Mouse (Mus musculus): ENCODE measurements around the gene Pex10. TPM values are rescaled to one million over a fixed set of nuclear protein-coding genes. Genes with fewer than 3 reads are reported as not detected.

Gene Pex10
- polyA plus RNA-seq, 1 experiment from 2014 or later = 23.3 TPM

- Histone ChIP-seq H3K4me3 (no peak overlapping the region), H3K9me3 (no peaks in the 10 kb centered on the region), H3K4me1 (peaks cover 4% of the 10 kb centered on the region; the same call in 1 of the 2 replicates), H3K4me2 (replicated peaks) (no peak overlapping the region), H3K9ac (no peak overlapping the region), H3K27me3 (peaks cover 61% of the 10 kb centered on the region), H3K27ac (no peak overlapping the region), H3K36me3 (no peaks in the 10 kb centered on the region)
- no peak for ATAC-seq (ENCODE audit: insufficient number of reproducible peaks, insufficient read depth, low FRiP score, low TSS enrichment)
- WGBS = 24% methylated on average over 7 of the region's 7 CpGs
Measured at GRCm38 (mm10) chr4:155034202-155034601, 32.6 kb upstream of the Pex10 start.

GRCm38 (mm10) chr4:155034787-155035186 lies 32.0 kb upstream of the Pex10 start:
- WGBS = 67% methylated on average over 13 of the region's 13 CpGs

GRCm38 (mm10) chr4:155040197-155040596 lies 26.6 kb upstream of the Pex10 start:
- Histone ChIP-seq H3K4me2 (replicated peaks) (no peak overlapping the region), H3K27me3 (peaks cover 73% of the 10 kb centered on the region), H3K9me3 (no peaks in the 10 kb centered on the region), H3K27ac (no peak overlapping the region), H3K9ac (no peak overlapping the region), H3K4me1 (peaks cover 9% of the 10 kb centered on the region), H3K4me3 (no peak overlapping the region), H3K36me3 (no peaks in the 10 kb centered on the region)
- ATAC-seq (ENCODE audit: insufficient number of reproducible peaks, insufficient read depth, low FRiP score, low TSS enrichment) = no peak
- WGBS = 23% methylated on average over 9 of the region's 9 CpGs

More at GRCm38 (mm10) chr4:155034787-155035186, 32.0 kb upstream of the Pex10 start:
- Histone ChIP-seq H3K4me1 (peaks cover 4% of the 10 kb centered on the region; the same call in 1 of the 2 replicates), H3K27me3 (peaks cover 65% of the 10 kb centered on the region), H3K9me3 (no peaks in the 10 kb centered on the region), H3K4me2 (replicated peaks) (no peak overlapping the region), H3K36me3 (no peaks in the 10 kb centered on the region), H3K4me3 (no peak overlapping the region), H3K27ac (no peak overlapping the region), H3K9ac (no peak overlapping the region)
- no peak for ATAC-seq (ENCODE audit: insufficient number of reproducible peaks, insufficient read depth, low FRiP score, low TSS enrichment)

GRCm38 (mm10) chr4:155040696-155041095 lies 26.1 kb upstream of the Pex10 start:
- no peaks in the 10 kb centered on the region for H3K36me3 ChIP-seq
- H3K4me2 ChIP-seq (replicated peaks) = no peak overlapping the region
- H3K4me1 ChIP-seq = peaks cover 9% of the 10 kb centered on the region
- no peak overlapping the region for H3K27ac ChIP-seq
- no peaks in the 10 kb centered on the region for H3K9me3 ChIP-seq
- ATAC-seq (ENCODE audit: insufficient number of reproducible peaks, insufficient read depth, low FRiP score, low TSS enrichment) = no peak
- H3K9ac ChIP-seq = no peak overlapping the region
- WGBS = 59% methylated on average over 6 of the region's 6 CpGs
- H3K27me3 ChIP-seq = peaks cover 73% of the 10 kb centered on the region
- H3K4me3 ChIP-seq = no peak overlapping the region

- peaks cover 9% of the 10 kb centered on the region for H3K4me1 ChIP-seq
- peaks cover 79% of the 10 kb centered on the region for H3K27me3 ChIP-seq
- WGBS = 1% methylated on average over 65 of the region's 65 CpGs
- no peaks in the 10 kb centered on the region for H3K9me3 ChIP-seq
- H3K4me3 ChIP-seq = peak overlapping the region; percentile 49
- no peaks in the 10 kb centered on the region for H3K36me3 ChIP-seq
- no peak overlapping the region for H3K27ac ChIP-seq
- ATAC-seq (ENCODE audit: insufficient number of reproducible peaks, insufficient read depth, low FRiP score, low TSS enrichment) = no peak
- H3K4me2 ChIP-seq (replicated peaks) = peak overlapping the region; percentile 85
- H3K9ac ChIP-seq = peak overlapping the region; percentile 40
Measured at GRCm38 (mm10) chr4:155042606-155043288, 24.1 kb upstream of the Pex10 start.

GRCm38 (mm10) chr4:155043289-155043625 lies 23.6 kb upstream of the Pex10 start:
- no peaks in the 10 kb centered on the region for H3K36me3 ChIP-seq
- no peak for ATAC-seq (ENCODE audit: insufficient number of reproducible peaks, insufficient read depth, low FRiP score, low TSS enrichment)
- H3K9me3 ChIP-seq = no peaks in the 10 kb centered on the region
- peaks cover 77% of the 10 kb centered on the region for H3K27me3 ChIP-seq
- WGBS = 2% methylated on average over 25 of the region's 25 CpGs
- H3K27ac ChIP-seq = no peak overlapping the region
- peak overlapping the region; percentile 85 for H3K4me2 ChIP-seq (replicated peaks)
- H3K4me3 ChIP-seq = peak overlapping the region; percentile 49
- peaks cover 9% of the 10 kb centered on the region for H3K4me1 ChIP-seq
- H3K9ac ChIP-seq = peak overlapping the region; percentile 40

- Histone ChIP-seq H3K4me3 (no peak overlapping the region), H3K27ac (no peak overlapping the region), H3K36me3 (no peaks in the 10 kb centered on the region), H3K27me3 (peaks cover 54% of the 10 kb centered on the region), H3K4me1 (peaks cover 9% of the 10 kb centered on the region), H3K4me2 (replicated peaks) (no peak overlapping the region), H3K9ac (no peak overlapping the region), H3K9me3 (no peaks in the 10 kb centered on the region)
- no peak for ATAC-seq (ENCODE audit: insufficient number of reproducible peaks, insufficient read depth, low FRiP score, low TSS enrichment)
- 73% methylated on average over 14 of the region's 14 CpGs for WGBS
Measured at GRCm38 (mm10) chr4:155046636-155047035, 20.2 kb upstream of the Pex10 start.

GRCm38 (mm10) chr4:155050116-155050515 lies 16.7 kb upstream of the Pex10 start:
- Histone ChIP-seq H3K36me3 (no peaks in the 10 kb centered on the region), H3K4me1 (0 out of 2 replicates have a peak, but pooled peaks cover 4% of the 10 kb centered on the region), H3K27me3 (peaks cover 22% of the 10 kb centered on the region), H3K27ac (no peak overlapping the region), H3K4me3 (no peak overlapping the region), H3K9ac (no peak overlapping the region), H3K4me2 (replicated peaks) (no peak overlapping the region), H3K9me3 (no peaks in the 10 kb centered on the region)
- 80% methylated on average over 7 of the region's 7 CpGs for WGBS
- ATAC-seq (ENCODE audit: insufficient number of reproducible peaks, insufficient read depth, low FRiP score, low TSS enrichment) = no peak

- H3K4me3 ChIP-seq = no peak within 1 kb of the TSS
- no peak within 1 kb of the TSS for H3K9ac ChIP-seq
- H3K27me3 ChIP-seq = peaks cover 11% of the 10 kb centered on the region
- no peaks in the 10 kb centered on the region for H3K36me3 ChIP-seq
- H3K4me2 ChIP-seq (replicated peaks) = no peak within 1 kb of the TSS
- H3K4me1 ChIP-seq = 0 out of 2 replicates have a peak, but pooled peaks cover 18% of the 10 kb centered on the region
- ATAC-seq (ENCODE audit: insufficient number of reproducible peaks, insufficient read depth, low FRiP score, low TSS enrichment) = peak; percentile 19; the same call in 1 of the 2 replicates
- 56% methylated on average over 10 of the region's 10 CpGs for WGBS
- H3K27ac ChIP-seq = peak within 1 kb of the TSS; percentile 51; the same call in 1 of the 2 replicates
- no peaks in the 10 kb centered on the region for H3K9me3 ChIP-seq
Measured at GRCm38 (mm10) chr4:155056724-155057123, 10.1 kb upstream of the Pex10 start, which contains the start of gene Plch2. Gene Plch2, minus strand, starts transcription at chr4:155056784.

GRCm38 (mm10) chr4:155058325-155058724 lies 8.5 kb upstream of the Pex10 start:
- Histone ChIP-seq H3K4me1 (0 out of 2 replicates have a peak, but pooled peaks cover 21% of the 10 kb centered on the region), H3K9me3 (no peaks in the 10 kb centered on the region), H3K27ac (0 out of 2 replicates have a peak overlapping the region, but pooled peaks have one; percentile 51), H3K4me3 (no peak overlapping the region), H3K36me3 (no peaks in the 10 kb centered on the region), H3K9ac (no peak overlapping the region), H3K27me3 (peaks cover 11% of the 10 kb centered on the region), H3K4me2 (replicated peaks) (no peak overlapping the region)
- 28% methylated on average over 10 of the region's 10 CpGs for WGBS
- ATAC-seq (ENCODE audit: insufficient number of reproducible peaks, insufficient read depth, low FRiP score, low TSS enrichment) = no peak

- no peak for ATAC-seq (ENCODE audit: insufficient number of reproducible peaks, insufficient read depth, low FRiP score, low TSS enrichment)
- Histone ChIP-seq H3K9ac (no peak overlapping the region), H3K4me1 (peaks cover 19% of the 10 kb centered on the region), H3K4me2 (replicated peaks) (no peak overlapping the region), H3K27ac (peak overlapping the region; percentile 58), H3K9me3 (no peaks in the 10 kb centered on the region), H3K4me3 (no peak overlapping the region), H3K36me3 (peaks cover 6% of the 10 kb centered on the region), H3K27me3 (no peaks in the 10 kb centered on the region)
- WGBS = 25% methylated on average over 3 of the region's 3 CpGs
Measured at GRCm38 (mm10) chr4:155063895-155064294, 2.9 kb upstream of the Pex10 start.

GRCm38 (mm10) chr4:155064474-155064873 lies 2.3 kb upstream of the Pex10 start:
- no peaks in the 10 kb centered on the region for H3K27me3 ChIP-seq
- H3K9ac ChIP-seq = no peak overlapping the region
- 53% methylated on average over 2 of the region's 2 CpGs for WGBS
- peak overlapping the region; percentile 58; the same call in 1 of the 2 replicates for H3K27ac ChIP-seq
- peaks cover 19% of the 10 kb centered on the region for H3K4me1 ChIP-seq
- peaks cover 12% of the 10 kb centered on the region for H3K36me3 ChIP-seq
- no peak overlapping the region for H3K4me2 ChIP-seq (replicated peaks)
- no peak for ATAC-seq (ENCODE audit: insufficient number of reproducible peaks, insufficient read depth, low FRiP score, low TSS enrichment)
- no peak overlapping the region for H3K4me3 ChIP-seq
- no peaks in the 10 kb centered on the region for H3K9me3 ChIP-seq

All from embryonic facial prominence, embryonic 12.5 days (tissue).